Mouse (Mus musculus): ENCODE data around the gene Nkx2-3. TPM values are rescaled to one million over a fixed set of nuclear protein-coding genes. Genes with fewer than 3 reads are reported as not detected.

Nkx2-3 gene
- polyA plus RNA-seq (2017; shearing (Covaris generic)): not detected

GRCm38 (mm10) chr19:43612051-43612450, at the start of gene Nkx2-3:
Nkx2-3 (plus strand) TSS chr19:43612325.

Other genes starting within 250 kb of the Nkx2-3 start
- gene Hpse2, start 224.0 kb upstream of the Nkx2-3 start, polyA plus RNA-seq (2017; shearing (Covaris generic)): under 1 TPM in 1 of 2 experiments, not detected in 1; 0.51 TPM
- 1 to 10 TPM in 1 of 2 experiments, under 1 TPM in 1; 0.37 to 1.9 TPM for gene Cnnm1, start 171.9 kb upstream of the Nkx2-3 start, polyA plus RNA-seq (2017; shearing (Covaris generic))
- gene Got1, start 87.7 kb upstream of the Nkx2-3 start, polyA plus RNA-seq (2017; shearing (Covaris generic)): 10 to 100 TPM; 37.9 to 45.6 TPM
- gene Slc25a28, start 62.6 kb downstream of the Nkx2-3 start, polyA plus RNA-seq (2017; shearing (Covaris generic)): 10 to 100 TPM; 36.3 to 37.5 TPM
- 1 to 10 TPM; 5.4 to 5.8 TPM for gene Entpd7, start 77.3 kb downstream of the Nkx2-3 start, polyA plus RNA-seq (2017; shearing (Covaris generic))
- gene Cutc, start 140.7 kb downstream of the Nkx2-3 start, polyA plus RNA-seq (2017; shearing (Covaris generic)): 10 to 100 TPM; 14.5 to 21.5 TPM
- 10 to 100 TPM; 26.7 to 41.3 TPM for gene Cox15, start 140.7 kb downstream of the Nkx2-3 start, polyA plus RNA-seq (2017; shearing (Covaris generic))
- 1 to 10 TPM in 1 of 2 experiments, under 1 TPM in 1; 0.08 to 1.1 TPM for gene Abcc2, start 169.9 kb downstream of the Nkx2-3 start, polyA plus RNA-seq (2017; shearing (Covaris generic))